Mouse (Mus musculus): Measurements from ENCODE around the gene Hipk3. TPM values are rescaled to one million over a fixed set of nuclear protein-coding genes. Genes with fewer than 3 reads are reported as not detected.

Gene Hipk3
- polyA plus RNA-seq, 1 experiment from 2014 or later = 71.4 TPM

DNA sequence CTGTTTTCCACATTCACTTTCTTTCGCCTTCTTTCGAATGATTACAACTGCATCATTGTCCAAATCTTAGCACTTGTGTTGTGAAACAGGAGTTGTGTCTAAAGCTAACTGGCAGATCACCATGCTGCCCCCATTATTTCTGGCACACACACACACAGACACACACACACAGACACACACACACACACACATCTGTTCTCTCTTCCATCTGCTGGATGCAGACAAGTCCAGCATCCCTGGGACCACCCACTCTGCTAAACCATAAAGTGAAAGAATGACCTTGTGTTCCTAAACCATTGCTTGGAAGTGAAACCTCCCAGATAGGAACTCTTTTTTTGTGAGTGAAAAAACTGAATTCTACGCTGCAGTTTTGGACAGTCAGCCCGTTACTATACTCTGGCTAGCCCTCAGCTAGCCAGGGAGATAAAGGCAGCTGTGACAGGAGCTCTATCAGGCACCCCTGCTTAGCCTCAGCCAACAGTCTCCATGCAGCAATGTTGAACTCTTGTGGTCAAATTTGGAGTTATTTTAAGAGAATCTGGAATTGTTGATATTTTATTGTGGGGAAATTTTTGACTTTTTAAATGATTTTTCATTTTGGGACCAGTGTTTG, 101.4 kb downstream of the Hipk3 start:
- no peak overlapping the region for H3K4me2 ChIP-seq
- H3K4me3 ChIP-seq = no peak overlapping the region
- no peaks in the 10 kb centered on the region for H3K27me3 ChIP-seq (replicated peaks)
- H3K9me3 ChIP-seq (replicated peaks) = no peaks in the 10 kb centered on the region
- H3K9ac ChIP-seq = no peak overlapping the region
- H3K27ac ChIP-seq (ENCODE audit: poor library complexity, severe bottlenecking) = no peak overlapping the region
- 0 out of 2 replicates have a peak, but pooled peaks cover 4% of the 10 kb centered on the region for H3K4me1 ChIP-seq (replicated peaks)
- ATAC-seq (ENCODE audit: insufficient number of reproducible peaks, low FRiP score) = no peak
- H3K36me3 ChIP-seq = no peaks in the 10 kb centered on the region
- 60% methylated on average over 4 of the region's 4 CpGs for WGBS

DNA sequence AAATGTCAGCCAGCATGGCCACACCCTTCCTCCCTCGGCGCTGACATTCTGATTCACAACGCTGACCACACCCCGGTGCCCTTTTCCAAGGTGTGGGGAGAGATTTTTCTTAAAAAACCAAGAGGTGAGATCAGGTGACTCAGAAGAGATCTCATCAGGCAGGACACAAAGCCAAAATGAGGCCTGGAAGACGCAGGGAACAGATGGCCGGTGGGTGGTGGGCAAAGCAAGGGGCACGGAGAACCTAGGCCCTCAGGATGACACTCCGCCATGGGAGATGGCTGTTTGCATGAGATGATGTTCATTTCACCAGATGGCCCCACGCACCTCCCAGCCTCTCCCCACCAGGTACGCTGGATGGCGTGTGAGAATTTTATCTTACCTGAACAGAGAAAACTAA, 105.0 kb downstream of the Hipk3 start:
- no peak overlapping the region for H3K27ac ChIP-seq (ENCODE audit: poor library complexity, severe bottlenecking)
- H3K9ac ChIP-seq = no peak overlapping the region
- no peak for ATAC-seq (ENCODE audit: insufficient number of reproducible peaks, low FRiP score)
- no peaks in the 10 kb centered on the region for H3K27me3 ChIP-seq (replicated peaks)
- no peak overlapping the region for H3K4me3 ChIP-seq
- H3K36me3 ChIP-seq = no peaks in the 10 kb centered on the region
- H3K9me3 ChIP-seq (replicated peaks) = no peaks in the 10 kb centered on the region
- 0 out of 2 replicates have a peak, but pooled peaks cover 4% of the 10 kb centered on the region for H3K4me1 ChIP-seq (replicated peaks)
- no peak overlapping the region for H3K4me2 ChIP-seq
- 90% methylated on average over 11 of the region's 11 CpGs for WGBS

- Histone ChIP-seq H3K4me3 (no peak overlapping the region), H3K36me3 (no peaks in the 10 kb centered on the region), H3K9ac (no peak overlapping the region), H3K9me3 (replicated peaks) (no peaks in the 10 kb centered on the region), H3K27me3 (replicated peaks) (no peaks in the 10 kb centered on the region; the same call in 1 of the 2 replicates), H3K4me2 (no peak overlapping the region), H3K4me1 (replicated peaks) (0 out of 2 replicates have a peak, but pooled peaks cover 4% of the 10 kb centered on the region), H3K27ac (ENCODE audit: poor library complexity, severe bottlenecking) (no peak overlapping the region)
- no peak for ATAC-seq (ENCODE audit: insufficient number of reproducible peaks, low FRiP score)
- WGBS = 85% methylated on average over 2 of the region's 2 CpGs
Measured at GRCm38 (mm10) chr2:104385941-104386340, 108.3 kb downstream of the Hipk3 start.

GRCm38 (mm10) chr2:104383589-104383988, 110.7 kb downstream of the Hipk3 start:
- no peak for ATAC-seq (ENCODE audit: insufficient number of reproducible peaks, low FRiP score)
- WGBS = 83% methylated on average over 4 of the region's 4 CpGs

DNA sequence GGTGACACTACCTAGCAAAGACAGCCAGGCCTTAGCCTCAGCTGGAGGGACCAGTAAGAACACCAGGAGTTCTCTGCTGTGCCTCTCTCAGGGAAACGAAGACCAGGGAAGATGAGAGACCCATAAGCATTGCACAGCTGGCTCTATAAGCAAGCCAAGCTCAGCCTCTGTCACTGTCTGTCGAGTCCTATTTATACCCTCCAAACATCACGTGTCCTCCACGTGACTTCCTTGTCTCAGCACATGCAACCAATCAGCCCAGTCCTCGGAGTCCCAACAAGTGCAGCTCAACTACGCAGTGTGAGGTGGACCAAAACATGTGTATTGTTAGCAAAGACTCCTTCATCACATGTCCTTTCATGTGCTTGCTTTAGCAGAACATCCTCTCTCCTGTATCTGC, 111.4 kb downstream of the Hipk3 start:
- Histone ChIP-seq H3K4me1 (replicated peaks) (no peaks in the 10 kb centered on the region), H3K4me2 (no peak overlapping the region), H3K9me3 (replicated peaks) (no peaks in the 10 kb centered on the region), H3K9ac (no peak overlapping the region), H3K4me3 (no peak overlapping the region), H3K27me3 (replicated peaks) (peaks cover 14% of the 10 kb centered on the region), H3K36me3 (no peaks in the 10 kb centered on the region), H3K27ac (ENCODE audit: poor library complexity, severe bottlenecking) (no peak overlapping the region)
- WGBS = 71% methylated on average over 6 of the region's 6 CpGs
- no peak for ATAC-seq (ENCODE audit: insufficient number of reproducible peaks, low FRiP score)

More at GRCm38 (mm10) chr2:104383589-104383988, 110.7 kb downstream of the Hipk3 start:
- Histone ChIP-seq H3K36me3 (no peaks in the 10 kb centered on the region), H3K9ac (no peak overlapping the region), H3K27me3 (replicated peaks) (peaks cover 10% of the 10 kb centered on the region), H3K27ac (ENCODE audit: poor library complexity, severe bottlenecking) (no peak overlapping the region), H3K4me1 (replicated peaks) (0 out of 2 replicates have a peak, but pooled peaks cover 4% of the 10 kb centered on the region), H3K4me2 (no peak overlapping the region), H3K4me3 (no peak overlapping the region), H3K9me3 (replicated peaks) (no peaks in the 10 kb centered on the region)

DNA sequence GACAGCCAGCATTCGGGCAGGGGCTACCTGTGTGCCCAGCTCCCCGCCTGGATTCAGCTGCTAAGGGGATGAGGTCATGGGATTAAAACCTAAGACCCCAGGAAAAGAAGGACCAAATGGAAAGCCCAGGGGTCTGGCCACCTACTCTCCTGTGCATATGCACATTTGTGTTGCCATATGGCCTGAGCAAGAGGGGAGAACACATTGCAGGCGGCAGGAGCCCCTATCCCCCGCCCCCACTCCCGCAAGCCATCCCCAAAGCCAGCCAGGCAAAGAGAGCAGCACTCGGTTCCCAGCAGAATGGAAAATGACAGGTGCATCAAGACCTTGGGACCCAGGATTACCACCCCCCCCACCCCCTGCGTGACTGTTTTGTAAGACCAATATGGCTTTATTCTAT, 114.9 kb downstream of the Hipk3 start:
- H3K9ac ChIP-seq = no peak overlapping the region
- H3K27me3 ChIP-seq (replicated peaks) = peaks cover 14% of the 10 kb centered on the region
- no peak for ATAC-seq (ENCODE audit: insufficient number of reproducible peaks, low FRiP score)
- 16% methylated on average over 7 of the region's 7 CpGs for WGBS
- H3K4me3 ChIP-seq = no peak overlapping the region
- no peaks in the 10 kb centered on the region for H3K9me3 ChIP-seq (replicated peaks)
- H3K4me1 ChIP-seq (replicated peaks) = no peaks in the 10 kb centered on the region
- H3K36me3 ChIP-seq = no peaks in the 10 kb centered on the region
- no peak overlapping the region for H3K27ac ChIP-seq (ENCODE audit: poor library complexity, severe bottlenecking)
- H3K4me2 ChIP-seq = no peak overlapping the region

GRCm38 (mm10) chr2:104378791-104379190, 115.5 kb downstream of the Hipk3 start:
- no peak for ATAC-seq (ENCODE audit: insufficient number of reproducible peaks, low FRiP score)
- Histone ChIP-seq H3K4me3 (no peak overlapping the region), H3K27me3 (replicated peaks) (peaks cover 14% of the 10 kb centered on the region), H3K4me2 (no peak overlapping the region), H3K9me3 (replicated peaks) (no peaks in the 10 kb centered on the region), H3K27ac (ENCODE audit: poor library complexity, severe bottlenecking) (no peak overlapping the region), H3K9ac (no peak overlapping the region), H3K36me3 (no peaks in the 10 kb centered on the region), H3K4me1 (replicated peaks) (no peaks in the 10 kb centered on the region)
- 5% methylated on average over 3 of the region's 3 CpGs for WGBS

DNA sequence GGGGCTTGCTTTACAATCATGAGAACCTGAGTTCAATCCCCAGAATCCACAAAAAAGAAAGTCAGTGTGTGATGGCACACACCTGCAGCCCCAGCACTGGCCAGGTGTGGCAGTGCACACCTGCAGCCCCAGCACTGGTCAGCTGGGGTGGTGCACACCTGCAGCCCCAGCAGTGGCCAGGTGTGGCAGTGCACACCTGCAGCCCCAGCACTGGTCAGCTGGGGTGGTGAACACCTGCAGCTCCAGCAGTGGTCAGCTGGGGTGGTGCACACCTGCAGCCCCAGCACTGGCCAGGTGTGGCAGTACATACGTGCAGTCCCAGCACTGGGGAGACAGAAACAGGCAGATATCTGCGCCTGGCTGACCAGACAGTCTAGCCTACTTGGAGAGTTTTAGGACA, 116.3 kb downstream of the Hipk3 start:
- 68% methylated on average over 2 of the region's 2 CpGs for WGBS
- no peak overlapping the region for H3K4me2 ChIP-seq
- no peaks in the 10 kb centered on the region for H3K4me1 ChIP-seq (replicated peaks)
- no peaks in the 10 kb centered on the region for H3K36me3 ChIP-seq
- H3K9me3 ChIP-seq (replicated peaks) = no peaks in the 10 kb centered on the region
- no peak overlapping the region for H3K27ac ChIP-seq (ENCODE audit: poor library complexity, severe bottlenecking)
- H3K9ac ChIP-seq = no peak overlapping the region
- peaks cover 14% of the 10 kb centered on the region for H3K27me3 ChIP-seq (replicated peaks)
- ATAC-seq (ENCODE audit: insufficient number of reproducible peaks, low FRiP score) = no peak
- H3K4me3 ChIP-seq = no peak overlapping the region

MicroRNAs encoded within 50 kb of the gene (microRNA counts, 519-probe panel; counts per million panel counts)
- microRNA mmu-miR-1902 = not detected

Small RNA genes lying within 50 kb of the gene (microRNA-seq; reads per million reads assigned to microRNA genes)
- gene Mir1902 = not detected

Other genes starting within 250 kb of the Hipk3 start
- gene D430041D05Rik, start 83.4 kb downstream of the Hipk3 start, polyA plus RNA-seq (2016; fragmentation: Nextera tagmentation; extraction: Ambion mirVana) = 0.04 and 0.09 TPM in 2 replicates
- 68.6 and 72.8 TPM in 2 replicates for gene Cstf3, start 96.1 kb upstream of the Hipk3 start, polyA plus RNA-seq (2016; fragmentation: Nextera tagmentation; extraction: Ambion mirVana)
- gene Tcp11l1, start 217.7 kb upstream of the Hipk3 start, polyA plus RNA-seq (2016; fragmentation: Nextera tagmentation; extraction: Ambion mirVana) = 34.5 and 34.6 TPM in 2 replicates
- gene Pin1rt1, start 221.9 kb upstream of the Hipk3 start, polyA plus RNA-seq (2016; fragmentation: Nextera tagmentation; extraction: Ambion mirVana) = not detected in 2 replicates
- 3.9 and 4.6 TPM in 2 replicates for gene Depdc7, start 248.4 kb upstream of the Hipk3 start, polyA plus RNA-seq (2016; fragmentation: Nextera tagmentation; extraction: Ambion mirVana)

Measured in heart, embryonic 12.5 days (tissue).